Mouse (Mus musculus) intestine, embryonic 16.5 days (tissue): Measurements from ENCODE around the gene Ubac2. TPM values are rescaled to one million over a fixed set of nuclear protein-coding genes. Genes with fewer than 3 reads are reported as not detected.

Source experiments
- ATAC-seq: fragments of 200-750 bp; cut with Nextera tagmentation; 2 replicates; pipeline ENCODE4 v1.8.0; 2017; ENCODE audit warnings: moderate TSS enrichment, moderate library complexity
- H3K27ac ChIP-seq: fragments of 300-500 bp; sonication (generic); 2 replicates; pipeline ENCODE4 v1.5.1; 2014; ENCODE audit warnings: mild to moderate bottlenecking, low read length
- H3K27me3 ChIP-seq: fragments of 300-500 bp; sonication (generic); replicated peaks from 2 replicates; pipeline ENCODE4 v1.6.1; 2014; ENCODE audit warnings: low read length, control low read depth, mixed read lengths; ENCODE audit not compliant: control insufficient read depth, insufficient read depth
- H3K36me3 ChIP-seq: fragments of 300-500 bp; sonication (generic); 2 replicates; pipeline ENCODE4 v1.6.1; 2014; ENCODE audit warnings: low read length, control low read depth; ENCODE audit not compliant: control insufficient read depth, insufficient read depth
- H3K4me1 ChIP-seq: fragments of 300-500 bp; sonication (generic); 2 replicates; pipeline ENCODE4 v1.6.1; 2014; ENCODE audit warnings: low read length, control low read depth, mixed read lengths; ENCODE audit not compliant: control insufficient read depth, insufficient read depth
- H3K4me2 ChIP-seq: fragments of 300-500 bp; sonication (generic); 2 replicates; pipeline ENCODE4 v1.6.1; 2014; ENCODE audit warnings: low read depth, low read length, control low read depth
- H3K4me3 ChIP-seq: fragments of 300-500 bp; sonication (generic); 2 replicates; pipeline ENCODE4 v1.5.1; 2014; ENCODE audit warnings: mild to moderate bottlenecking, low read length
- H3K9ac ChIP-seq: fragments of 300-500 bp; sonication (generic); 2 replicates; pipeline ENCODE4 v1.6.1; 2014; ENCODE audit warnings: low read depth, low read length
- H3K9me3 ChIP-seq: fragments of 300-500 bp; sonication (generic); 2 replicates; pipeline ENCODE4 v1.6.1; 2016; ENCODE audit warnings: low read length, control low read depth; ENCODE audit not compliant: control insufficient read depth
- whole genome bisulfite sequencing: fragments of 180-500 bp; shearing (Covaris S2); extraction: QIAGEN DNeasy Blood & Tissue Kit; methylation state at CpG from one replicate; pipeline ENCODE4 v1.1.7; 2014; 5-methylcytosine and 5-hydroxymethylcytosine counted together
- polyA plus RNA-seq: library from polyadenylated mRNA; unstranded; fragments of >200 nt; fragmentation: Nextera tagmentation; extraction: Ambion mirVana; gene quantifications from 2 replicates; pipeline ENCODE4 v1.2.1, GENCODE M21; 2015

The Ubac2 gene
- polyA plus RNA-seq, 1 experiment from 2014 or later: 63.3 TPM

DNA sequence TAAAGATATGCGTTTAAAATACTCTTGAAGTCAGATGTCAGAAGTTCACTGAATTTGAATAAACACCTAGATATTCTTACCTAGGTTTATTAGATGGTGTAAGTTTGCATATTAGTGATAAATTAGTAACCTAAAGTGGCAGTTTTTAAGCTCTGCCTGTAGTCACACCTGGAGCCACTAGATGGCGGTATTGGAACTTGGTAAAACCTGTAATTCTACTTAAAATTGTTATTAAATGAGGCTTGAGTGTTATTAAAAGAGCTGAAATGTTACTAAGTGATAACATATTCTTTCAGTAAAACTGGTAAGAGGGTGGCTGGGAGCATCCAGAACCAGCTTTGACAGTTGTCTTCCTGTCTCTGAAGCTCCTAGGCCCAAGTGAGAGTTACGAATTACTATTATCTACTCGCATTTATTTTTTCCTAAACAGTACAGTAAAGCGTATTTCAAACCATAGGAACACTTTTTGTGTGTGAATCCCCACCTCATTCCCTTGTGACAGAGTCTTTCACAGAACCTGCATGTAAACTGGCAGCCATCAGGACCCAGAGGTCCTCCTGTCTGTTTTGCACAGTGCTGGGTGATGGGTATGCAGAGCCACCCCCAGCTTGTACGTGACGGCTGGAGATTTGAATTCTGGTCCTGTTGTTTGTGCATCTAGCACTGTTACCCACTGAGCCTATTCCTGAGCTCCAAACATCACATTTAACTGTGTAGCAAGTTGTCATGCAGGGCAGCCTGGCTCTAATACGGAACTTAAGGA lies 50.1 kb downstream of the Ubac2 start:
- Histone ChIP-seq H3K4me2 (no peak overlapping the region), H3K9me3 (no peaks in the 10 kb centered on the region), H3K9ac (no peak overlapping the region), H3K4me1 (peaks cover 4% of the 10 kb centered on the region; the same call in 1 of the 2 replicates), H3K36me3 (no peaks in the 10 kb centered on the region), H3K27ac (no peak overlapping the region), H3K27me3 (no peaks in the 10 kb centered on the region), H3K4me3 (no peak overlapping the region)
- 67% methylated on average over 8 of the region's 8 CpGs for WGBS
- 0 out of 2 replicates have a peak, but pooled peaks have one; percentile 32 for ATAC-seq

DNA sequence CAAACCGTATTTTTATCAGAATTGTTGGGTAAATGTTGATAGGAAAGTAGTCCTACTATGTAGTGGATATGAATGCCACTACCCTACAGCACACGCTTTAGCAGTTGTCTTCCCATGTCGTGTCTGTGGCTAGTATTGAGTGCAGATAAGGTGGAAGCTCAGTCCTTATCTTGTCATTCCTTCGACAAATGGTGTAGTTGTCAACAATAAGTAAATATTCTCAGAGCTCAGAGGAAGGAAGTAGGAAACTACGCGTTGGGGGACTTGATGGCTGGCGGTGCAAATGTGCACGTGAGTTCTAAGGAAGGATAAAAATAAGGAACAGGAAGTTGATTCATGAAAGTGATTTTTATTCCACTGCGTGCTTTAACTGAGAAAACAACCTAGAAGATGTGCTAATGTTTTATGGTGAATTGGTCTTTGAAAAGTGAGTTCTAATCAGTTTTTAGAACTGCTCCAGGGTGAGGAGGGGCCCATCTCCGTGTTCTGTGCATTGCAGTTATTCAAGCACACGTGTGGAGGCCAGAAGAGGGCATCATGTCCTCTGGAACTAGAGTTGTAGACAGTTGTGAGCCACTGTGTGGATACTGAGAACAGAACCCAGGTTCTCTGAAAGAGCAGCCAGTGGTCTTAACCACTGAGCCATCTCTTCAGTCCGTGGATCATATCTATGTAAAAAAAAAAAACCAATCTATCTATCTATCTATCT lies 51.0 kb downstream of the Ubac2 start:
- H3K4me2 ChIP-seq: no peak overlapping the region
- no peaks in the 10 kb centered on the region for H3K36me3 ChIP-seq
- peak; percentile 54; the same call in 1 of the 2 replicates for ATAC-seq
- H3K9me3 ChIP-seq: no peaks in the 10 kb centered on the region
- no peak overlapping the region for H3K9ac ChIP-seq
- H3K4me1 ChIP-seq: peaks cover 4% of the 10 kb centered on the region; the same call in 1 of the 2 replicates
- no peak overlapping the region for H3K4me3 ChIP-seq
- H3K27ac ChIP-seq: no peak overlapping the region
- WGBS: 76% methylated on average over 12 of the region's 12 CpGs
- no peaks in the 10 kb centered on the region for H3K27me3 ChIP-seq

DNA sequence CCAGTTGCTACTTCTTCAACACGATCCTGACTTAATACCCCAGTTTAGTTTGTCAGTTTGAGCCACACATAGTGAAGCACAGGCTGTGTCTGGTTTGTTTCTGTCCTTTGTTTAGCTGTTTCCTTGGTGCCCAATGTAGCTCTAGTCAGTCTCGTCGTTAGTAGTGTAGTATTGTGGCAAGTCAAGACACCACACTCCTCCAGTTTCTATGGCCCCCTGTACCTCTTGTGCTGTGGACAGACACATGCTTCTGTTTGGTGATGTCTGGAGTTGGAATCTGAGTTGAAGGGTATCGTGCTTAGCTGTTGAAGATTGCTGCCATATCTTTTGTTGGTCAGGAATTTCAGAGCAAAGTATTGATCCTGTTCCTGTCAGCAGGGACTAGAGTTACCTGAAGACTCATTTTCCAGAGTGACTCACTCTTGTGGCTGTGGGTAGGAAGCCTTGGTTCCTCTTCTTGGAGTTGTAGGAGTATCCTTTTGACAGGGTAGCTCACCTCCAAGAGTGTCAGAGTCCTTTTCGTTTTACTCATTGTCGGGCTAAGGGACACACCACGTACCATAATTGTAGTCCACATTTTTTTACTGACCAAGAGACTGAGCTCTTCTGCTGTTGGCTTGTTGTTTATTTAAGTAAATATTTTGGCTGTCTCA lies 52.4 kb downstream of the Ubac2 start:
- Histone ChIP-seq H3K4me1 (peaks cover 4% of the 10 kb centered on the region; the same call in 1 of the 2 replicates), H3K4me2 (no peak overlapping the region), H3K27me3 (no peaks in the 10 kb centered on the region), H3K9ac (no peak overlapping the region), H3K36me3 (no peaks in the 10 kb centered on the region), H3K4me3 (no peak overlapping the region), H3K27ac (no peak overlapping the region), H3K9me3 (peaks cover 5% of the 10 kb centered on the region; the same call in 1 of the 2 replicates)
- no peak for ATAC-seq
- 70% methylated on average over 7 of the region's 7 CpGs for WGBS

DNA sequence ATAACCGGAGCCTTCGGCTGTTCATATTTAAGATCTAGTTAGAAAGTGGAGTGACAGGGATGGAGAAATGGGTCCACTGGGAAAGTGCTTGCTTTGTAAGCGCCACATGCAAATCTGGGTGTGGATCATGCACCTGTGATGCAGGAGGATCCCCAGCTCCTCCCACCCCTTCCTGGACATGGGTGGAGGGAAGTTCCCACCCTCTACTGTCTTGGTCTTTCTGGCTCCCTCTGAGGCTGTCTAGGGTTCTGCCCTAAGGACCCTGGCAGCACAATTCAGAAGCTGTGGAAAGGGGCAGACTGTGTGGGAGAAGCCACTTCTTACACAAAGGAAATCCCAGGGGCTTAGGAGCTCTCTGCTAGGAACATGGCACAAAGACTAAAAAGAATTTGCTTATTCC lies 53.2 kb downstream of the Ubac2 start:
- no peak for ATAC-seq
- no peaks in the 10 kb centered on the region for H3K27me3 ChIP-seq
- H3K9me3 ChIP-seq: peaks cover 5% of the 10 kb centered on the region; the same call in 1 of the 2 replicates
- H3K36me3 ChIP-seq: no peaks in the 10 kb centered on the region
- no peak overlapping the region for H3K4me3 ChIP-seq
- H3K4me1 ChIP-seq: peaks cover 4% of the 10 kb centered on the region; the same call in 1 of the 2 replicates
- H3K4me2 ChIP-seq: no peak overlapping the region
- H3K27ac ChIP-seq: no peak overlapping the region
- no peak overlapping the region; the same call in 1 of the 2 replicates for H3K9ac ChIP-seq
- 93% methylated on average over 3 of the region's 3 CpGs for WGBS

DNA sequence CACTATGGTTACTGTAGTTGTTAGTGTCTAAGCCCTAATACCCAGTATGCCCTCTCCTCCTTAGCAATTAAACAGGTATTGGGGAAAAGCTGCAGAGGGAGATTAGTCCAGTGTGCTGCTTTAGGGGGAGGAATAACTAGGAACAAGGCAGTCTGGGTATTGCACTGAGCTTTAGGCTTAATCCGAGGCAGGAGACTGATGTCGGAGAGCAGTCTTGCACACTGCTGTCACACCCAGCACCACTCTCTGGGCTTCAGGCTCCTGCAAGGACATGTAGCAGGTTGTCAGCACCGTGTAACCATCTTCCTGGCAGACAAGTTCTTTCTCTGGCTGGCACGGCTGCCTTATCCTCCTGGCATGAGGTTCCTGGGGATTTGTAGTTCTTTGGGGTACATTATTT lies 53.8 kb downstream of the Ubac2 start:
- Histone ChIP-seq H3K36me3 (no peaks in the 10 kb centered on the region), H3K27me3 (no peaks in the 10 kb centered on the region), H3K9me3 (peaks cover 5% of the 10 kb centered on the region; the same call in 1 of the 2 replicates), H3K4me3 (no peak overlapping the region), H3K4me1 (peaks cover 4% of the 10 kb centered on the region; the same call in 1 of the 2 replicates), H3K4me2 (no peak overlapping the region), H3K27ac (no peak overlapping the region), H3K9ac (no peak overlapping the region)
- no peak for ATAC-seq
- 82% methylated on average over 4 of the region's 4 CpGs for WGBS

DNA sequence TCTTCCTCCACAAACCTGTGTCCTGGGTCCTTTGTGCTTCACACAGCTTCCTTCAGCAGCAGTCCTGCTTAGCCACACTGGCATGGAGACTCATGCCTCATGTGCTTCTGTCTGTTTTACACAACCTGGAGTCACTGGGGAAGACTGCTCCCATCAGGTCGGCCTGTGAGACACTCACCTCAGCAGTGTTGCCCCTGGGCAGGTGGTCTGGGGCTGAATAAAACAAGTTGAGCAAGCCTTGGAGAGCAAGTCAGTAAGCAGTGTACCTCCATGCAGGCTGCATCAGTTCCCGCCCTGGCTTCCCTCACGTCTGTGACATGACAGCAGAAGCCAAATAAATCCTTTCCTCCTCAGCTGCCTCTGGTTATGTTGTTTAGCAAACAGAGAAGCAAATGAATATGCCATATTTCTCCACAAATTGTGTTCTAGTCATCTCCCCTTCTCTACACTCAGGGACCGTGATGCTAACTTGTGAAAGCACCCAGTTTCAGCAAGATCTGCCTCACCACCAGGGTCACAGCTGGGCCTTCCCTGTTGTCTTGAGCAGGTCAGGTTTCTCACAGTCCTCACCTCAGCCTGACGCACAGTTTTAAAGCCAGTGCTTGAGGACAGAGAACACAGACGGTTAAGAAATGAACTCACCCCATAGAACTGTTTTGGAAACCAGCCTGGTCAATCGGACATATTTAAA lies 55.6 kb downstream of the Ubac2 start:
- ATAC-seq: no peak
- Histone ChIP-seq H3K4me1 (peaks cover 4% of the 10 kb centered on the region; the same call in 1 of the 2 replicates), H3K36me3 (no peaks in the 10 kb centered on the region), H3K9ac (no peak overlapping the region), H3K27me3 (no peaks in the 10 kb centered on the region), H3K4me3 (no peak overlapping the region), H3K4me2 (no peak overlapping the region), H3K27ac (no peak overlapping the region), H3K9me3 (peaks cover 5% of the 10 kb centered on the region; the same call in 1 of the 2 replicates)
- 85% methylated on average over 7 of the region's 7 CpGs for WGBS

DNA sequence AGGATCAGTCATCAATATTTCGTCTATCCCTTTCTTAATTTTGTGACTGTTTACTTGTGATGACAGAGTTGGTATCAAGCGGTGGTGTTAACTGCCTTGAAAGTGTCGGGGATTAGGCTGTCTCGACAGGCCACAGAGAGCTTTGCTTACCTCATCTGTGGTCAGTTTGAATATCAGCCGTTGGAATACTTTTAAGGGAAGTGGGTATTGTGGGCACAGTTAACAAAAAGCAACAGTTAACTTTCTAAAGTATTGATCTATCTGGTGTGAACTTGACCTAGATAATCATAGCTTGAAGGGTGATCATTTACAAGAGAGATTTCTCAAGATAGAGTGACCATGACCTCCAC lies 56.2 kb downstream of the Ubac2 start:
- H3K9ac ChIP-seq: no peak overlapping the region
- H3K27me3 ChIP-seq: no peaks in the 10 kb centered on the region
- H3K27ac ChIP-seq: no peak overlapping the region
- H3K4me2 ChIP-seq: no peak overlapping the region
- WGBS: 86% methylated on average over 5 of the region's 5 CpGs
- peaks cover 5% of the 10 kb centered on the region; the same call in 1 of the 2 replicates for H3K9me3 ChIP-seq
- peaks cover 4% of the 10 kb centered on the region; the same call in 1 of the 2 replicates for H3K4me1 ChIP-seq
- no peak overlapping the region for H3K4me3 ChIP-seq
- no peaks in the 10 kb centered on the region for H3K36me3 ChIP-seq
- ATAC-seq: no peak

DNA sequence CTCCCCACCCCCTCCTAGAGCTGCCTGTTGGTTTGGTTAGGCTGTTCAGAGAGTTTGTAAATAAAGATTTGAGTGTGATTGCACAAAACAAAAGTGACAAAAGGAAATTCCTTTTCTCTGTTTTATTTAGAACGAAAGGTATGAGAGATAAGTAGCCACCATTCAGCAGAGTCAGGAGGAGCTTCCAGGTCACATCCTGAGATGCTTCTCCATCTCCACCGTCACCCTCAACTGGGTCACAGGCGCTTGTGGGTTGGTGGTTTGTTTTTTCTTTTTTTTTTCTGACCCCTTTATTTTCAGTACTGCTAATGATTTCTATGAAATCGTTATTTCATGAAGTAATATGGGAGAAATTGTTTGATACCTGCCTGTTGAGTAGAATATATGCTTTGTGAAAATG lies 57.9 kb downstream of the Ubac2 start:
- Histone ChIP-seq H3K4me1 (peaks cover 4% of the 10 kb centered on the region; the same call in 1 of the 2 replicates), H3K4me2 (no peak overlapping the region), H3K27me3 (no peaks in the 10 kb centered on the region), H3K9ac (no peak overlapping the region), H3K36me3 (no peaks in the 10 kb centered on the region), H3K27ac (no peak overlapping the region), H3K4me3 (no peak overlapping the region), H3K9me3 (peaks cover 5% of the 10 kb centered on the region; the same call in 1 of the 2 replicates)
- 90% methylated on average over 4 of the region's 4 CpGs for WGBS
- no peak for ATAC-seq
